Mouse (Mus musculus): ENCODE results near the gene Fosl2. TPM values are rescaled to one million over a fixed set of nuclear protein-coding genes. Genes with fewer than 3 reads are reported as not detected.

Fosl2 gene
- polyA plus RNA-seq, 1 experiment from 2014 or later: 5.8 TPM

- no peak for ATAC-seq
- WGBS: 63% methylated on average over 3 of the region's 3 CpGs
- Histone ChIP-seq H3K4me1 (replicated peaks; ENCODE audit: control insufficient read depth, insufficient read depth, low read length) (no peaks in the 10 kb centered on the region; the same call in 1 of the 2 replicates), H3K4me2 (replicated peaks; ENCODE audit: low read depth) (no peak overlapping the region), H3K27ac (ENCODE audit: low read depth, low read length) (no peak overlapping the region), H3K36me3 (ENCODE audit: control insufficient read depth, insufficient read depth) (no peaks in the 10 kb centered on the region), H3K27me3 (replicated peaks; ENCODE audit: control insufficient read depth, insufficient read depth, low read length) (no peaks in the 10 kb centered on the region), H3K9me3 (ENCODE audit: control insufficient read depth) (no peaks in the 10 kb centered on the region), H3K4me3 (ENCODE audit: low read depth, low read length) (no peak overlapping the region), H3K9ac (ENCODE audit: low read depth, low read length) (no peak overlapping the region)
- TF ChIP-seq CTCF (IDR thresholded peaks at IDR 0.05; ENCODE audit: low read depth): no peak
These were observed 7.7 kb upstream of the Fosl2 start for GRCm38 (mm10) chr5:32127927-32128326.

GRCm38 (mm10) chr5:32132971-32133501 is 2.6 kb upstream of the Fosl2 start:
- H3K9ac ChIP-seq (ENCODE audit: low read depth, low read length): peak overlapping the region; percentile 92
- no peaks in the 10 kb centered on the region for H3K36me3 ChIP-seq (ENCODE audit: control insufficient read depth, insufficient read depth)
- H3K4me2 ChIP-seq (replicated peaks; ENCODE audit: low read depth): peak overlapping the region; percentile 86
- H3K27me3 ChIP-seq (replicated peaks; ENCODE audit: control insufficient read depth, insufficient read depth, low read length): no peaks in the 10 kb centered on the region
- H3K4me1 ChIP-seq (replicated peaks; ENCODE audit: control insufficient read depth, insufficient read depth, low read length): peaks cover 5% of the 10 kb centered on the region; the same call in 1 of the 2 replicates
- peak overlapping the region; percentile 73 for H3K4me3 ChIP-seq (ENCODE audit: low read depth, low read length)
- peak overlapping the region; percentile 97 for H3K27ac ChIP-seq (ENCODE audit: low read depth, low read length)
- no peak for TF ChIP-seq CTCF (IDR thresholded peaks at IDR 0.05; ENCODE audit: low read depth)
- no peaks in the 10 kb centered on the region for H3K9me3 ChIP-seq (ENCODE audit: control insufficient read depth)
- WGBS: 3% methylated on average over 35 of the region's 48 CpGs
- ATAC-seq: no peak

GRCm38 (mm10) chr5:32133549-32134004 is 2.0 kb upstream of the Fosl2 start:
- 0% methylated on average over 20 of the region's 20 CpGs for WGBS
- H3K27me3 ChIP-seq (replicated peaks; ENCODE audit: control insufficient read depth, insufficient read depth, low read length): no peaks in the 10 kb centered on the region
- peak overlapping the region; percentile 97 for H3K27ac ChIP-seq (ENCODE audit: low read depth, low read length)
- H3K4me1 ChIP-seq (replicated peaks; ENCODE audit: control insufficient read depth, insufficient read depth, low read length): peaks cover 5% of the 10 kb centered on the region; the same call in 1 of the 2 replicates
- H3K36me3 ChIP-seq (ENCODE audit: control insufficient read depth, insufficient read depth): no peaks in the 10 kb centered on the region
- H3K4me2 ChIP-seq (replicated peaks; ENCODE audit: low read depth): peak overlapping the region; percentile 86
- ATAC-seq: peak; percentile 26; the same call in 1 of the 2 replicates
- H3K4me3 ChIP-seq (ENCODE audit: low read depth, low read length): peak overlapping the region; percentile 73
- H3K9me3 ChIP-seq (ENCODE audit: control insufficient read depth): no peaks in the 10 kb centered on the region
- H3K9ac ChIP-seq (ENCODE audit: low read depth, low read length): peak overlapping the region; percentile 92
- TF ChIP-seq CTCF (IDR thresholded peaks at IDR 0.05; ENCODE audit: low read depth): peak; percentile 25; the same call in 1 of the 2 replicates

GRCm38 (mm10) chr5:32134051-32134732 is 1.4 kb upstream of the Fosl2 start:
- no peaks in the 10 kb centered on the region for H3K36me3 ChIP-seq (ENCODE audit: control insufficient read depth, insufficient read depth)
- peak; percentile 25 for ATAC-seq
- H3K4me1 ChIP-seq (replicated peaks; ENCODE audit: control insufficient read depth, insufficient read depth, low read length): peaks cover 5% of the 10 kb centered on the region; the same call in 1 of the 2 replicates
- WGBS: 3% methylated on average over 21 of the region's 21 CpGs
- H3K9me3 ChIP-seq (ENCODE audit: control insufficient read depth): no peaks in the 10 kb centered on the region
- H3K27me3 ChIP-seq (replicated peaks; ENCODE audit: control insufficient read depth, insufficient read depth, low read length): no peaks in the 10 kb centered on the region
- peak overlapping the region; percentile 92 for H3K9ac ChIP-seq (ENCODE audit: low read depth, low read length)
- peak overlapping the region; percentile 86 for H3K4me2 ChIP-seq (replicated peaks; ENCODE audit: low read depth)
- peak overlapping the region; percentile 97 for H3K27ac ChIP-seq (ENCODE audit: low read depth, low read length)
- H3K4me3 ChIP-seq (ENCODE audit: low read depth, low read length): peak overlapping the region; percentile 73
- TF ChIP-seq CTCF (IDR thresholded peaks at IDR 0.05; ENCODE audit: low read depth): no peak

- WGBS: 0% methylated on average over 33 of the region's 54 CpGs
- peak; percentile 59 for TF ChIP-seq CTCF (IDR thresholded peaks at IDR 0.05; ENCODE audit: low read depth)
These were observed 682 bp upstream of the Fosl2 start for GRCm38 (mm10) chr5:32134903-32135335.

GRCm38 (mm10) chr5:32136301-32136863 is 781 bp downstream of the Fosl2 start:
- Histone ChIP-seq H3K4me1 (replicated peaks; ENCODE audit: control insufficient read depth, insufficient read depth, low read length) (peaks cover 5% of the 10 kb centered on the region; the same call in 1 of the 2 replicates), H3K4me2 (replicated peaks; ENCODE audit: low read depth) (peak overlapping the region; percentile 86), H3K4me3 (ENCODE audit: low read depth, low read length) (peak overlapping the region; percentile 73), H3K27me3 (replicated peaks; ENCODE audit: control insufficient read depth, insufficient read depth, low read length) (no peaks in the 10 kb centered on the region), H3K27ac (ENCODE audit: low read depth, low read length) (peak overlapping the region; percentile 97), H3K9ac (ENCODE audit: low read depth, low read length) (peak overlapping the region; percentile 92), H3K36me3 (ENCODE audit: control insufficient read depth, insufficient read depth) (no peaks in the 10 kb centered on the region), H3K9me3 (ENCODE audit: control insufficient read depth) (no peaks in the 10 kb centered on the region)
- TF ChIP-seq CTCF (IDR thresholded peaks at IDR 0.05; ENCODE audit: low read depth): no peak; the same call in 1 of the 2 replicates
- ATAC-seq: no peak
- WGBS: under 1% methylated on average over 54 of the region's 63 CpGs

More at GRCm38 (mm10) chr5:32134903-32135335, 682 bp upstream of the Fosl2 start:
- H3K4me3 ChIP-seq (ENCODE audit: low read depth, low read length): peak overlapping the region; percentile 73
- peaks cover 5% of the 10 kb centered on the region; the same call in 1 of the 2 replicates for H3K4me1 ChIP-seq (replicated peaks; ENCODE audit: control insufficient read depth, insufficient read depth, low read length)
- H3K9me3 ChIP-seq (ENCODE audit: control insufficient read depth): no peaks in the 10 kb centered on the region
- H3K4me2 ChIP-seq (replicated peaks; ENCODE audit: low read depth): peak overlapping the region; percentile 86
- H3K27ac ChIP-seq (ENCODE audit: low read depth, low read length): peak overlapping the region; percentile 97
- H3K9ac ChIP-seq (ENCODE audit: low read depth, low read length): peak overlapping the region; percentile 92
- no peaks in the 10 kb centered on the region for H3K36me3 ChIP-seq (ENCODE audit: control insufficient read depth, insufficient read depth)
- H3K27me3 ChIP-seq (replicated peaks; ENCODE audit: control insufficient read depth, insufficient read depth, low read length): no peaks in the 10 kb centered on the region
- ATAC-seq: peak; percentile 66
